Mouse (Mus musculus): Measurements from ENCODE around the gene Th. TPM values are rescaled to one million over a fixed set of nuclear protein-coding genes. Genes with fewer than 3 reads are reported as not detected.
A peak's percentile ranks its signal among the peaks of the same experiment; 100 is the strongest.

The Th gene
- polyA plus RNA-seq, 1 experiment = 1.8 TPM

GRCm38 (mm10) chr7:142905606-142906005 lies 25.3 kb downstream of the Th start:
- Histone ChIP-seq H3K4me1 (ENCODE audit: control insufficient read depth, insufficient read depth, low read length) (no peaks in the 10 kb centered on the region), H3K27ac (ENCODE audit: insufficient read depth, low read length) (no peak overlapping the region), H3K4me3 (ENCODE audit: insufficient read depth, low read length) (no peak overlapping the region)
- TF ChIP-seq POLR2A (IDR thresholded peaks at IDR 0.05; ENCODE audit: extremely low read depth, insufficient read depth, low read length) (no peak), CTCF (IDR thresholded peaks at IDR 0.05; ENCODE audit: extremely low read depth, insufficient read depth, low read length) (no peak)

- TF ChIP-seq POLR2A (IDR thresholded peaks at IDR 0.05; ENCODE audit: extremely low read depth, insufficient read depth, low read length) (no peak), CTCF (IDR thresholded peaks at IDR 0.05; ENCODE audit: extremely low read depth, insufficient read depth, low read length) (no peak)
- Histone ChIP-seq H3K4me1 (ENCODE audit: control insufficient read depth, insufficient read depth, low read length) (no peaks in the 10 kb centered on the region), H3K27ac (ENCODE audit: insufficient read depth, low read length) (no peak overlapping the region), H3K4me3 (ENCODE audit: insufficient read depth, low read length) (no peak overlapping the region)
Measured at GRCm38 (mm10) chr7:142904331-142904730, 26.6 kb downstream of the Th start.

DNA sequence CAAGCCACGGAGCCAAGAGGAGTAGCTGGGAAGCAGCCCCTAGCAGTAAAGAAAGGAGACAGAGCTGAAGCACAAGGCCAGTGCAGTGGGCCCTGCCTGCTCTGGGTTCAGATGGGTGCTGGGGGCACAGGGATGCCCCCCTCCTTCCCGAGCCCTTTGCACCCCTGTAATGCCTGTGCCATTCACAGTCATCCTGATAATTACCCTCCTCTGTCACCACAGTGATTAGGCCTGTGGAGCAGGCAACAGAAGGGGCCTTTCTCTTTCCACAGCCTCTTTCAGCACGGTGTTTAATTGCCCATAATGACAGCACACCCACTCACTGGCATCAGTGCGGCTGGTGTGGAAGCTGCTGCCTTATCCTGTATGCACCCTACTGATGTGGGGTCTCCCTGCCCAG lies 28.0 kb downstream of the Th start:
- no peak for TF ChIP-seq POLR2A (IDR thresholded peaks at IDR 0.05; ENCODE audit: extremely low read depth, insufficient read depth, low read length)
- TF ChIP-seq CTCF (IDR thresholded peaks at IDR 0.05; ENCODE audit: extremely low read depth, insufficient read depth, low read length) = no peak
- no peak overlapping the region for H3K4me3 ChIP-seq (ENCODE audit: insufficient read depth, low read length)
- H3K4me1 ChIP-seq (ENCODE audit: control insufficient read depth, insufficient read depth, low read length) = no peaks in the 10 kb centered on the region
- H3K27ac ChIP-seq (ENCODE audit: insufficient read depth, low read length) = no peak overlapping the region

DNA sequence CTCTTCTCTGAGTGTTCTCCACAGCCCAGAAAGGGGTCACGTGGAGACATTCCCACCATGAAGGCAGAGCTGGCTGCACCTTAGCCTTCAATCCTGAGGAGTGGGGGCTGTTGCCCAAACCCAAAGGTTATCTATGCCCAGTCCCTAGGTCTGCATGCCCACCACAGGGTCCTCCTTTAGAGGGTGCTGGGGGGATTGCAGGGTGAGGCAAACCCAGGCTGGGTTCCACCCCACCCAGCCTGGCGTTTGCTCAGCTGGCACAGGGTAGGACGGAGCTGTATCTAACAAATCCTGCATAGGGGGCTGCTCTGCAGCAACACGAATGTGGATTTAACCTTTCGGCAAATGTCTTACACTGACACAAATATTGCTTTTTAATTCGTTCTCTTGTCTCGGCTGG lies 29.2 kb downstream of the Th start:
- Histone ChIP-seq H3K4me3 (ENCODE audit: insufficient read depth, low read length) (no peak overlapping the region), H3K27ac (ENCODE audit: insufficient read depth, low read length) (no peak overlapping the region), H3K4me1 (ENCODE audit: control insufficient read depth, insufficient read depth, low read length) (no peaks in the 10 kb centered on the region)
- TF ChIP-seq CTCF (IDR thresholded peaks at IDR 0.05; ENCODE audit: extremely low read depth, insufficient read depth, low read length) (no peak), POLR2A (IDR thresholded peaks at IDR 0.05; ENCODE audit: extremely low read depth, insufficient read depth, low read length) (no peak)

- no peaks in the 10 kb centered on the region for H3K4me1 ChIP-seq (ENCODE audit: control insufficient read depth, insufficient read depth, low read length)
- H3K27ac ChIP-seq (ENCODE audit: insufficient read depth, low read length) = no peak overlapping the region
- H3K4me3 ChIP-seq (ENCODE audit: insufficient read depth, low read length) = no peak overlapping the region
- TF ChIP-seq CTCF (IDR thresholded peaks at IDR 0.05; ENCODE audit: extremely low read depth, insufficient read depth, low read length) (no peak), POLR2A (IDR thresholded peaks at IDR 0.05; ENCODE audit: extremely low read depth, insufficient read depth, low read length) (no peak)
Measured at GRCm38 (mm10) chr7:142899872-142900271, 31.1 kb downstream of the Th start.

DNA sequence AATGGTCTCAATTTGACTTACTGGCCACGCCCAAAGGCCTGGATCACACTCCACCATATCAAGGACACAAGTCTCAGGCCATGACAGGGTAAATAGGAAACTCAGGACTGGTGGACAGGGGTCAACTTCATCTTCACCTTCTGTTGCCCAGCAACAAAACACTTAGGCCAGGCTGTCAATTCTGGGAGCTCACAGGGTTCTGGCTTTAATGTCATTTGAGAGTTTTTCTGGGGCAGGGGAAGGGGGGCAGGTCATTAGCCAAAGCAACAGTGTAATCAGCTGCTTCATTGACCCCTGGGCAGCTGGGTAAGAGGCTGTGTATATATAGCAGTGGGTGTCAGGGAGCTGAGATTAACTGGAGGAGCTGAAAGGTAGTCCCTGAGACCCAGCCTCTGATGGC lies 33.5 kb downstream of the Th start:
- TF ChIP-seq POLR2A (IDR thresholded peaks at IDR 0.05; ENCODE audit: extremely low read depth, insufficient read depth, low read length) (no peak), CTCF (IDR thresholded peaks at IDR 0.05; ENCODE audit: extremely low read depth, insufficient read depth, low read length) (no peak)

GRCm38 (mm10) chr7:142895901-142896665 lies 34.8 kb downstream of the Th start:
- H3K4me1 ChIP-seq (ENCODE audit: control insufficient read depth, insufficient read depth, low read length) = no peaks in the 10 kb centered on the region
- TF ChIP-seq CTCF (IDR thresholded peaks at IDR 0.05; ENCODE audit: extremely low read depth, insufficient read depth, low read length) (no peak), POLR2A (IDR thresholded peaks at IDR 0.05; ENCODE audit: extremely low read depth, insufficient read depth, low read length) (no peak)
- H3K27ac ChIP-seq (ENCODE audit: insufficient read depth, low read length) = no peak overlapping the region
- H3K4me3 ChIP-seq (ENCODE audit: insufficient read depth, low read length) = no peak overlapping the region

More for the DNA sequence above, 33.5 kb downstream of the Th start:
- Histone ChIP-seq H3K27ac (ENCODE audit: insufficient read depth, low read length) (no peak overlapping the region), H3K4me3 (ENCODE audit: insufficient read depth, low read length) (no peak overlapping the region), H3K4me1 (ENCODE audit: control insufficient read depth, insufficient read depth, low read length) (no peaks in the 10 kb centered on the region)

- no peak overlapping the region for H3K4me3 ChIP-seq (ENCODE audit: insufficient read depth, low read length)
- no peak for TF ChIP-seq CTCF (IDR thresholded peaks at IDR 0.05; ENCODE audit: extremely low read depth, insufficient read depth, low read length)
- TF ChIP-seq POLR2A (IDR thresholded peaks at IDR 0.05; ENCODE audit: extremely low read depth, insufficient read depth, low read length) = no peak
- no peak overlapping the region for H3K27ac ChIP-seq (ENCODE audit: insufficient read depth, low read length)
- no peaks in the 10 kb centered on the region for H3K4me1 ChIP-seq (ENCODE audit: control insufficient read depth, insufficient read depth, low read length)
Measured at GRCm38 (mm10) chr7:142895223-142895840, 35.6 kb downstream of the Th start.

DNA sequence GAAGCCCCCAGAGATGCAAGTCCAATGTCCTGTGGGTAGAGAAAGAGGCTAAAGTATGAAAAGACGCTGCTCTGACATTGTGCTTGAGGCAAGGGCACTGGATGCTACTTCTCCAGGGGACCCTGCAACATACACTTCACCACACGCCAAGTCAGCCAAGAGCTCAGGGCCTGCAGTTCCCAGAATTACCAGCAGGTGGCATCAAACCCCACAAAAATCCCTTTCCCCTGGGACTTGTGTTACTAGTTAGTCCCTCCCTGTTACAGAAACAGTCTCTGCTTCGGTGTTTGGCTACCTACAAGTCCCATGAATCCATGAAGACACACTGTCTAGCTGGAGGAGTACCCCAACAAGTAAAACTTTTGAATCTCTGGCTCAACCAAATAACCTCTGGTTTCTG lies 36.3 kb downstream of the Th start:
- Histone ChIP-seq H3K4me1 (ENCODE audit: control insufficient read depth, insufficient read depth, low read length) (no peaks in the 10 kb centered on the region), H3K4me3 (ENCODE audit: insufficient read depth, low read length) (no peak overlapping the region), H3K27ac (ENCODE audit: insufficient read depth, low read length) (no peak overlapping the region)
- TF ChIP-seq CTCF (IDR thresholded peaks at IDR 0.05; ENCODE audit: extremely low read depth, insufficient read depth, low read length) (peak; percentile 98), POLR2A (IDR thresholded peaks at IDR 0.05; ENCODE audit: extremely low read depth, insufficient read depth, low read length) (no peak)
